Mouse (Mus musculus): ENCODE measurements around the gene Gls. TPM values are rescaled to one million over a fixed set of nuclear protein-coding genes. Genes with fewer than 3 reads are reported as not detected.
A peak's percentile ranks its signal among the peaks of the same experiment; 100 is the strongest.

Gene Gls
- polyA plus RNA-seq, 1 experiment = 239 TPM

DNA sequence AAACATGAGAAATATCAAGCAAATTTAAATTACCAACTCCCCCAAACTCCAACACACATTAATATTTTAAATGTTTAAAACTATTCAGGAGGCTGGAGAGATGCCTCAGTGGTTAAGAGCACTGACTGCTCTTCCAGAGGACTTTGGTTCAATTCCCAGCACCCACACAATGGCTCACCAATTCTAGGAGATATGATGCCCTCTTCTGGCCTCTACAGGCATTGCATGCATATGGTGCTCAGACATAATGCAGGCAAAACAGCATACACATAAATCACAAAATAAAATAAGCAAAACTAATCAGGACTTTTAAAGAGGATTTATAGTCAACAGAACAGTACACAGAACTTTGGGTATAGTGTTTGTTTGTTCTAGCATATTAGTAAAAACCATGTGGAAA lies 16.3 kb downstream of the Gls start:
- no peak for TF ChIP-seq POLR2A (IDR thresholded peaks at IDR 0.05; ENCODE audit: extremely low read depth, insufficient read depth, low read length)
- 0 out of 2 replicates have a peak, but pooled peaks have one; percentile 5 for TF ChIP-seq CTCF (IDR thresholded peaks at IDR 0.05; ENCODE audit: extremely low read depth, insufficient read depth, low read length)
- Histone ChIP-seq H3K4me1 (ENCODE audit: control insufficient read depth, insufficient read depth, low read length) (no peaks in the 10 kb centered on the region), H3K27ac (ENCODE audit: insufficient read depth, low read length) (no peak overlapping the region)

DNA sequence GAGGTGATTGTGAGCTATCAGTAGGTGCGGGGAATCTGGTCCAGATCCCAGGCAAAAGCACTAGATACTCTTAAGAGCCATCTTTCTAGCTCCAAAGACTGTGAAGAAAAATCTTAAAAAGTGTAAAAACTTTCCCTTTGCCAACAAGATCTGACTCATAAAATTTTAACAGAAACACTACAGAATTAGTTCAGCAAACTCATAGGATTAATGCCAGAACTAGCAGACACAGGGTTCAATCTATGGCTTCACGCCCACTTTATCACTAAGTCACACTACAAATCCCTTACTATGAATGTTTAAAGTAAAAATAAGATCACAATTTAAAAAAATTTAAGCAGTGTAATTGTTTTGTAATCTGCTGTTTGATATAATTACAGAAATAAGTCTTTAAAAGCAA lies 50.0 kb downstream of the Gls start:
- no peak overlapping the region for H3K27ac ChIP-seq (ENCODE audit: insufficient read depth, low read length)
- TF ChIP-seq POLR2A (IDR thresholded peaks at IDR 0.05; ENCODE audit: extremely low read depth, insufficient read depth, low read length) = no peak
- TF ChIP-seq CTCF (IDR thresholded peaks at IDR 0.05; ENCODE audit: extremely low read depth, insufficient read depth, low read length) = no peak
- no peaks in the 10 kb centered on the region for H3K4me1 ChIP-seq (ENCODE audit: control insufficient read depth, insufficient read depth, low read length)
- H3K4me3 ChIP-seq (ENCODE audit: insufficient read depth, low read length) = no peak overlapping the region

More for the DNA sequence above, 16.3 kb downstream of the Gls start:
- no peak overlapping the region for H3K4me3 ChIP-seq (ENCODE audit: insufficient read depth, low read length)

GRCm38 (mm10) chr1:52181994-52182393 lies 51.0 kb downstream of the Gls start:
- TF ChIP-seq CTCF (IDR thresholded peaks at IDR 0.05; ENCODE audit: extremely low read depth, insufficient read depth, low read length) (no peak), POLR2A (IDR thresholded peaks at IDR 0.05; ENCODE audit: extremely low read depth, insufficient read depth, low read length) (no peak)
- Histone ChIP-seq H3K4me1 (ENCODE audit: control insufficient read depth, insufficient read depth, low read length) (no peaks in the 10 kb centered on the region), H3K27ac (ENCODE audit: insufficient read depth, low read length) (no peak overlapping the region), H3K4me3 (ENCODE audit: insufficient read depth, low read length) (no peak overlapping the region)

DNA sequence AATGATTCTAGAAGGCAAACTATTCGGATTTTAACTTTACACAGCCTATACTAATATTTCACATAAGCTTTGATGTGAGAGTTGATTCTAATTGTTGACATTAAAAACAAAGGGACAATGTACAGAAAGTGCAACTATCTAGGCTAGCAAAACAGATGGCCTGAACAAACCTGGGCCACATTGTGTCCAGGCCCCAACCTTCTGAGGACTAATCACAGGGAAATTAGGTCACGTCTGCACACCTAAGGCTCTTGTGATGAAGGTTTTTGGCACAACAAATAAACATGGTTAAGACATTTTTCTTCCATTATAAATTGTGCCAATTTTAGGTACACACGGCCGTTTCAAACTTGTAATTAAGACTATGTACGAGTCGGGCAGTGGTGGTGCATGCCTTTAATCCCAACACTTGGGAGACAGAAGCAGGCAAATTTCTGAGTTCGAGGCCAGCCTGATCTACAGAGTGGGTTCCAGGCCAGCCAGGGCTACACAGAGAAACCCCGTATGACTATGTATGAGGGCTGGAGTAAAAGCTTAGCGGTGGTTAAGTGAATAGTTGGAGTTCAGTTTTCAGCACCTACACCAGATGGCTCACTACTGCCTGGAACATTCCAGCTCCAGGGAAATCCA lies 53.0 kb downstream of the Gls start:
- H3K27ac ChIP-seq (ENCODE audit: insufficient read depth, low read length) = no peak overlapping the region
- H3K4me3 ChIP-seq (ENCODE audit: insufficient read depth, low read length) = no peak overlapping the region
- TF ChIP-seq POLR2A (IDR thresholded peaks at IDR 0.05; ENCODE audit: extremely low read depth, insufficient read depth, low read length) (no peak), CTCF (IDR thresholded peaks at IDR 0.05; ENCODE audit: extremely low read depth, insufficient read depth, low read length) (no peak)
- no peaks in the 10 kb centered on the region for H3K4me1 ChIP-seq (ENCODE audit: control insufficient read depth, insufficient read depth, low read length)

DNA sequence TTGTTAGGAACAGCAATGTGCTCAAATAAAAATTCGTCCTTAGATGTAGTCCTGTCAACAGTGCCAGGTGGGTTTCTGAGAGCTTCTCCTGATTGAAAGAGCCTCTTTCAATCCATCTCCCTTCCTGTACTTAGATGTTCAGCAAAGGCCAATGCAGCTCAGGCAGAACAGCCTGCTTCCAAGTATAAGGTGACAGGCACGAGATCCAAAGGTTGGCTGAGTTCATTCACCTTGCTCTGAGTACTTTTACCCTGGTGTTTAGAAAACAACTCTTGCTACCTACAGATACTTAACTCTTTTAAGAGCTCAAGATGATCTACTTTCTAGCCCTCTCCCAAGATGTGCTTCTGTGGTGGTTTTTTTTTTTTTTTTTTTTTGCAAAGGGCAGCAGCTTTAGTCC lies 56.0 kb downstream of the Gls start:
- H3K4me1 ChIP-seq (ENCODE audit: control insufficient read depth, insufficient read depth, low read length) = no peaks in the 10 kb centered on the region
- TF ChIP-seq CTCF (IDR thresholded peaks at IDR 0.05; ENCODE audit: extremely low read depth, insufficient read depth, low read length) = no peak
- no peak for TF ChIP-seq POLR2A (IDR thresholded peaks at IDR 0.05; ENCODE audit: extremely low read depth, insufficient read depth, low read length)
- no peak overlapping the region for H3K4me3 ChIP-seq (ENCODE audit: insufficient read depth, low read length)
- H3K27ac ChIP-seq (ENCODE audit: insufficient read depth, low read length) = no peak overlapping the region

DNA sequence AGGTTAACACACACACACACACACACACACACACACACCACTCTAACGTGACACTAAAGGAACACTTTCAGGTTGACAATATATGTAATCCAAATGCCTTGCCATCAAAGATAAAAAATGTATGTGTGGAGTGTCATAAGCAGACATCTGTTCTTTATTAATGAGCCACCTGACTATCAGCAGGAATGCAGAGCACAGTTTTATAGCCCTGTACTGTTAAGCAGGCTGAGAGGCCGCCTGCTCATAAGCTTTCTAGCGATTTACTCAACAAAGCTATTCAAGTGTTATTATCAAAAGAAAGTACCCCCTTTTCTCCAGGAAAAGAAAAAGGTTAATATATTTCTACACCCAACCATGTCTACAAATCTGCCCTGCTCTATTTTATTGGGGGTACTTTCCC lies 57.0 kb downstream of the Gls start:
- H3K27ac ChIP-seq (ENCODE audit: insufficient read depth, low read length) = no peak overlapping the region
- H3K4me1 ChIP-seq (ENCODE audit: control insufficient read depth, insufficient read depth, low read length) = peaks cover 3% of the 10 kb centered on the region; the same call in 1 of the 2 replicates
- no peak for TF ChIP-seq CTCF (IDR thresholded peaks at IDR 0.05; ENCODE audit: extremely low read depth, insufficient read depth, low read length)
- TF ChIP-seq POLR2A (IDR thresholded peaks at IDR 0.05; ENCODE audit: extremely low read depth, insufficient read depth, low read length) = no peak
- no peak overlapping the region for H3K4me3 ChIP-seq (ENCODE audit: insufficient read depth, low read length)

GRCm38 (mm10) chr1:52175321-52175720 lies 57.7 kb downstream of the Gls start:
- H3K27ac ChIP-seq (ENCODE audit: insufficient read depth, low read length) = no peak overlapping the region
- H3K4me3 ChIP-seq (ENCODE audit: insufficient read depth, low read length) = no peak overlapping the region
- TF ChIP-seq CTCF (IDR thresholded peaks at IDR 0.05; ENCODE audit: extremely low read depth, insufficient read depth, low read length) (no peak), POLR2A (IDR thresholded peaks at IDR 0.05; ENCODE audit: extremely low read depth, insufficient read depth, low read length) (no peak)
- peaks cover 3% of the 10 kb centered on the region; the same call in 1 of the 2 replicates for H3K4me1 ChIP-seq (ENCODE audit: control insufficient read depth, insufficient read depth, low read length)

- H3K4me3 ChIP-seq (ENCODE audit: insufficient read depth, low read length) = no peak overlapping the region
- H3K4me1 ChIP-seq (ENCODE audit: control insufficient read depth, insufficient read depth, low read length) = peaks cover 6% of the 10 kb centered on the region; the same call in 1 of the 2 replicates
- no peak for TF ChIP-seq CTCF (IDR thresholded peaks at IDR 0.05; ENCODE audit: extremely low read depth, insufficient read depth, low read length)
- H3K27ac ChIP-seq (ENCODE audit: insufficient read depth, low read length) = no peak overlapping the region
These were observed 61.8 kb downstream of the Gls start for GRCm38 (mm10) chr1:52171271-52171670.

- no peak for TF ChIP-seq CTCF (IDR thresholded peaks at IDR 0.05; ENCODE audit: extremely low read depth, insufficient read depth, low read length)
- no peak for TF ChIP-seq POLR2A (IDR thresholded peaks at IDR 0.05; ENCODE audit: extremely low read depth, insufficient read depth, low read length)
- H3K27ac ChIP-seq (ENCODE audit: insufficient read depth, low read length) = no peak overlapping the region
These were observed 62.3 kb downstream of the Gls start for GRCm38 (mm10) chr1:52170747-52171146.

GRCm38 (mm10) chr1:52170057-52170456 lies 63.0 kb downstream of the Gls start:
- Histone ChIP-seq H3K4me3 (ENCODE audit: insufficient read depth, low read length) (no peak overlapping the region), H3K4me1 (ENCODE audit: control insufficient read depth, insufficient read depth, low read length) (peaks cover 7% of the 10 kb centered on the region; the same call in 1 of the 2 replicates), H3K27ac (ENCODE audit: insufficient read depth, low read length) (no peak overlapping the region)
- TF ChIP-seq POLR2A (IDR thresholded peaks at IDR 0.05; ENCODE audit: extremely low read depth, insufficient read depth, low read length) (no peak), CTCF (IDR thresholded peaks at IDR 0.05; ENCODE audit: extremely low read depth, insufficient read depth, low read length) (peak; percentile 42)

More at GRCm38 (mm10) chr1:52170747-52171146, 62.3 kb downstream of the Gls start:
- H3K4me1 ChIP-seq (ENCODE audit: control insufficient read depth, insufficient read depth, low read length) = peaks cover 6% of the 10 kb centered on the region; the same call in 1 of the 2 replicates
- H3K4me3 ChIP-seq (ENCODE audit: insufficient read depth, low read length) = no peak overlapping the region

All from cortical plate, adult 2 months (tissue).